Mouse (Mus musculus) myocyte (in vitro differentiated cells): ENCODE measurements around the gene Slc35c2. TPM values are rescaled to one million over a fixed set of nuclear protein-coding genes. Genes with fewer than 3 reads are reported as not detected.

Experiments
- H3K27me3 ChIP-seq: one replicate; pipeline ENCODE4 v1.6.1; 2011; ENCODE audit not compliant: control insufficient read depth, insufficient read depth, insufficient read length
- H3K36me3 ChIP-seq: one replicate; pipeline ENCODE4 v1.6.1; 2011; ENCODE audit not compliant: control insufficient read depth, insufficient read depth
- H3K4me2 ChIP-seq: one replicate; pipeline ENCODE4 v1.6.1; 2011; ENCODE audit warnings: low read depth, control low read depth
- H3K4me3 ChIP-seq: one replicate; pipeline ENCODE4 v1.5.1; 2011; ENCODE audit warnings: mild to moderate bottlenecking, control low read depth, moderate library complexity
- H3K79me2 ChIP-seq: one replicate; pipeline ENCODE4 v1.6.1; 2011; ENCODE audit not compliant: control insufficient read depth, insufficient read depth
- H3ac ChIP-seq: one replicate; pipeline ENCODE4 v1.6.1; 2011; ENCODE audit not compliant: control insufficient read depth, insufficient read length
- CEBPB ChIP-seq: IDR thresholded peaks from 2 replicates; pipeline ENCODE4 v1.6.1; 2011; ENCODE audit warnings: mild to moderate bottlenecking, moderate library complexity; ENCODE audit not compliant: poor library complexity, insufficient read depth, severe bottlenecking
- E2F4 ChIP-seq: IDR thresholded peaks from one replicate; pipeline ENCODE4 v1.6.1; 2011; ENCODE audit warnings: mild to moderate bottlenecking, control low read depth, moderate library complexity; ENCODE audit not compliant: insufficient read depth
- MAX ChIP-seq: IDR thresholded peaks from one replicate; pipeline ENCODE4 v1.6.1; 2011; ENCODE audit warnings: low read depth, mild to moderate bottlenecking, control low read depth
- MYOD1 ChIP-seq, 3 experiments: IDR thresholded peaks; one replicate each; pipeline ENCODE4 v1.6.1; 2011; ENCODE audit warnings: control low read depth in 2 of 3, low read depth in 2 of 3, mild to moderate bottlenecking in 2 of 3, moderate library complexity in 1 of 3; ENCODE audit not compliant: insufficient read length in 2 of 3, control insufficient read depth in 1 of 3
- MYOG ChIP-seq, 3 experiments: IDR thresholded peaks; one replicate each; pipeline ENCODE4 v1.6.1; 2011; ENCODE audit warnings: control low read depth in 2 of 3, low read depth in 2 of 3, mild to moderate bottlenecking in 2 of 3; ENCODE audit not compliant: insufficient read length in 2 of 3, control insufficient read depth in 1 of 3, insufficient read depth in 1 of 3
- POLR2A ChIP-seq: IDR thresholded peaks from one replicate; pipeline ENCODE4 v1.6.1; 2011; ENCODE audit warnings: low read depth, mild to moderate bottlenecking, control low read depth, moderate library complexity; ENCODE audit not compliant: insufficient read length
- POLR2AphosphoS2 ChIP-seq: IDR thresholded peaks from one replicate; pipeline ENCODE4 v1.6.1; 2011; ENCODE audit warnings: low read depth, control low read depth; ENCODE audit not compliant: insufficient read length
- REST ChIP-seq: IDR thresholded peaks from one replicate; pipeline ENCODE4 v1.6.1; 2011; ENCODE audit warnings: mild to moderate bottlenecking, control low read depth, moderate library complexity; ENCODE audit not compliant: insufficient read depth, insufficient read length
- SRF ChIP-seq: IDR thresholded peaks from one replicate; pipeline ENCODE4 v1.6.1; 2011; ENCODE audit warnings: low read depth; ENCODE audit not compliant: control insufficient read depth, insufficient read length
- TCF12 ChIP-seq: IDR thresholded peaks from one replicate; pipeline ENCODE4 v1.6.1; 2011; ENCODE audit warnings: mild to moderate bottlenecking, control low read depth; ENCODE audit not compliant: poor library complexity, insufficient read depth, severe bottlenecking
- TCF3 ChIP-seq: IDR thresholded peaks from one replicate; pipeline ENCODE4 v1.6.1; 2011; ENCODE audit warnings: low read depth, control low read depth; ENCODE audit not compliant: insufficient read length
- USF1 ChIP-seq: IDR thresholded peaks from one replicate; pipeline ENCODE4 v1.6.1; 2011; ENCODE audit warnings: low read depth, mild to moderate bottlenecking, control low read depth, moderate library complexity
- polyA plus RNA-seq: library from polyadenylated mRNA; unstranded; fragments of >200 nt; fragmentation: generic; extraction: Trizol; gene quantifications from one replicate; pipeline ENCODE4 v1.2.1, GENCODE M21; 2012; ENCODE audit warnings: missing spikeins

The Slc35c2 gene
- polyA plus RNA-seq, 1 experiment = 50.3 TPM

DNA sequence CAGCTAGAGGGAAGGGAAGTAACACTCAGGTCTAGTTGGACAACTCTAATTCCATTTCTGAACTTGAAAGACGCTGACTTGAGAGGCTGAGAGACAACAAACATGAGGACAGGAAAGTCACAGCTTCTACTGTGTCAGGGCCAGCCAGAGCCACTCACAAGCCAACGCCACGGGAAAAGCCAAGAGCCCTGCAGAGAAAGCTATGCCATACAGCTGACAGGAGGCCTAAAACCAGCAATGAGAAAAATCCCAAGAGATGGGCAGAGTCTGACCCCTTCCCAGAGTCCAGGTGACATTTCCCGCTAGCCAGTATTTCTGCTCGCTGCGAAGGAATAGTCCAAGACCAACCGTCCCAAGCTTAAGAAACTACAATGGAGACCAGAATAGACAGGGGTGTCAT, 31.3 kb upstream of the Slc35c2 start:
- TF ChIP-seq POLR2AphosphoS2 (no peak), REST (no peak), CEBPB (no peak), POLR2A (no peak), SRF (no peak), USF1 (no peak), MYOG (IDR thresholded peaks at IDR 0.05; ENCODE audit: control insufficient read depth in 1 of 3, insufficient read depth in 1 of 3, insufficient read length in 2 of 3, low read depth in 2 of 3) (no peak), MAX (no peak), TCF12 (no peak), MYOD1 (IDR thresholded peaks at IDR 0.05; ENCODE audit: control insufficient read depth in 1 of 3, insufficient read length in 2 of 3, low read depth in 2 of 3) (no peak), E2F4 (no peak)
- Histone ChIP-seq H3K27me3 (no peaks in the 10 kb centered on the region), H3K4me2 (no peak overlapping the region), H3K4me3 (no peak overlapping the region), H3K36me3 (peaks cover 4% of the 10 kb centered on the region), H3K79me2 (peaks cover 43% of the 10 kb centered on the region), H3ac (no peak overlapping the region)

DNA sequence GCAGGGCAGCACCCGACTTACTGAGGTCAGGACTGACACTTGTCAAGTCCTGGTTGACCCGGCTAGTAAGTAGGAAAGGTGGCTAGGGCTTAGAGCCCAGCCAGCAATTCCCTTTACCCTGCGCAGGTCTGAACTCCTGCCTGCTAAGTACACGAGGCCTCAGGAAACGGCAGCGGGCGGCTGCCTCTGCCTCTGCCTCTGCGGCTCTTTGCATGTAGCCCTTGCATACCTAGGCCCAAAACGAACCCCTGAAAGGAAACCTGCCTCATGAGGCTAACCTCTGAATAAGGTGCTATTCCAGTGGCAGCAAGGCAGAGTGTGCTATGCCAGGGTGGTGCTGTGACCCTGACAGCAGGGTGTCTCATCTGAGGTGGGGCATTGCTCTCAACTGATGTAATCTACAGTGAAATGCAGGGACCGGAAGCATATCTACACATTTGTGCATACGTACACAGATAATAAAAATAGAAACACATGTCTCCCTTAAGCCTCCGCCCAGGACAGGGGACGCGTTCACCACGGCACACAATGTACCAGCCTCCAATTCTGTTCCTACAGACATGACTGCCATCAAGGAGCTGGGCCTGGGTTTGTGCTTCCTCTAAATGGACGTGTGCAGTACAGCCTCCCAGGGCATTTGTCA, 30.1 kb upstream of the Slc35c2 start:
- no peak overlapping the region for H3K4me3 ChIP-seq
- no peak for TF ChIP-seq E2F4
- no peak for TF ChIP-seq REST
- no peak for TF ChIP-seq MYOD1 (IDR thresholded peaks at IDR 0.05; ENCODE audit: control insufficient read depth in 1 of 3, insufficient read length in 2 of 3, low read depth in 2 of 3)
- TF ChIP-seq POLR2AphosphoS2 = no peak
- no peak for TF ChIP-seq TCF3
- no peak for TF ChIP-seq CEBPB
- no peak for TF ChIP-seq MAX
- no peak for TF ChIP-seq SRF
- no peak for TF ChIP-seq MYOG (IDR thresholded peaks at IDR 0.05; ENCODE audit: control insufficient read depth in 1 of 3, insufficient read depth in 1 of 3, insufficient read length in 2 of 3, low read depth in 2 of 3)
- H3K79me2 ChIP-seq = peaks cover 31% of the 10 kb centered on the region
- no peak overlapping the region for H3K4me2 ChIP-seq
- no peak overlapping the region for H3ac ChIP-seq
- peaks cover 4% of the 10 kb centered on the region for H3K36me3 ChIP-seq
- H3K27me3 ChIP-seq = no peaks in the 10 kb centered on the region

DNA sequence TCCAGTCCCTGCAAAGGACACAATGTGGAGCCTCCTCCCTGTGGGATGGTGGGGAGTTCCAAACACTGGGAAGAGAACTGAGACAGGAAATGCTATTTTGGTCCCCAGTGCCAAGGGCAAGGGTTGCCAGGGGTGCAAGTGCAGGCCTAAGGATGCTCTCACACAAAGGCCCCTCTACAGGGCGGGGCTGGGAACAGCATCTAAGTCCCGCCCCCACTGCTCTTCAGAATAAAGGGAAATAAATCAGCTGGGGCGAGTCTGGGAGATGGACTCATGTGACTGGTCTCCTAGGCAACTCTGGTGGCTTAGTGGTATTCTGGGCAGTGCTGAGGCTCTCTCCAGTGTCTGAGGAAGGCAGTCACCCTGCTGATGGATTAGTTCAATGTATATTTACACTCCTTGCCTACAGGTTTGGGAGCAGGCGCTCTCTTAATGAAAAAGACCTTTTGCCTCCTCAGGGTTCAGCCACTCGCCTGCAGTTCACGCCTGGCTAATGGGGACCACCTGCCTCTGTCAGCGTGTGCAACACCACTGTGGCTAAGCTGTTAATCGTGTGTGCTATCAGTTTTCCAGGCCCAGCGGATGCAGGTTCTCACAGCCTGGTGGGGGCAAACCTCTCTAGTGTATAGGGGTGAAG, 29.3 kb upstream of the Slc35c2 start:
- peaks cover 23% of the 10 kb centered on the region for H3K79me2 ChIP-seq
- H3K36me3 ChIP-seq = peaks cover 4% of the 10 kb centered on the region
- no peak overlapping the region for H3ac ChIP-seq
- no peak for TF ChIP-seq POLR2A
- TF ChIP-seq SRF = no peak
- TF ChIP-seq MYOD1 (IDR thresholded peaks at IDR 0.05; ENCODE audit: control insufficient read depth in 1 of 3, insufficient read length in 2 of 3, low read depth in 2 of 3) = peak in 1 of 3 experiments; percentile 42
- H3K4me3 ChIP-seq = no peak overlapping the region
- peak overlapping the region; percentile 30 for H3K4me2 ChIP-seq
- no peaks in the 10 kb centered on the region for H3K27me3 ChIP-seq

DNA sequence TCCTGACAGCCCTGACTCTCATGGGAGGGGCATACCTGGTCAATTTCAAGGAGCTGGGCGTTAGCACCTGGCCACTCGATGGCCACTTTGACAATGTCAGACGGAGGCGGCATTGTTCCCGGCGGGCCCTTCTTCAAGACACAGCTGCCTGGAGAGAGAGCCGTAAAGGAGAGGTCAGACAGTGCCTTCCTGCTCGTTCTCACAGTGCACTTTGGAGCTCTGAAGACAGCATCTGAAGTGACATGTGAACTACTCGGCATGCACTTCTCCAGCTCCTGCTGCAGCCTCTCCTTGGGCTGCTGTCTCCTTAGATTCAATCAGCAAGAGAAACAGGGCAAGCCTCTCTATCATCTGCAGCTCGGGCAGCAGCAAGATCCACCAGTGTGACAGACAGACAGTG, 28.5 kb upstream of the Slc35c2 start:
- Histone ChIP-seq H3K4me3 (no peak overlapping the region), H3K79me2 (peaks cover 17% of the 10 kb centered on the region), H3K27me3 (no peaks in the 10 kb centered on the region), H3K4me2 (no peak overlapping the region), H3ac (no peak overlapping the region), H3K36me3 (peaks cover 4% of the 10 kb centered on the region)
- no peak for TF ChIP-seq TCF3
- TF ChIP-seq CEBPB = no peak
- no peak for TF ChIP-seq MYOD1 (IDR thresholded peaks at IDR 0.05; ENCODE audit: control insufficient read depth in 1 of 3, insufficient read length in 2 of 3, low read depth in 2 of 3)
- no peak for TF ChIP-seq E2F4
- TF ChIP-seq TCF12 = no peak
- TF ChIP-seq POLR2A = no peak
- TF ChIP-seq MYOG (IDR thresholded peaks at IDR 0.05; ENCODE audit: control insufficient read depth in 1 of 3, insufficient read depth in 1 of 3, insufficient read length in 2 of 3, low read depth in 2 of 3) = no peak

DNA sequence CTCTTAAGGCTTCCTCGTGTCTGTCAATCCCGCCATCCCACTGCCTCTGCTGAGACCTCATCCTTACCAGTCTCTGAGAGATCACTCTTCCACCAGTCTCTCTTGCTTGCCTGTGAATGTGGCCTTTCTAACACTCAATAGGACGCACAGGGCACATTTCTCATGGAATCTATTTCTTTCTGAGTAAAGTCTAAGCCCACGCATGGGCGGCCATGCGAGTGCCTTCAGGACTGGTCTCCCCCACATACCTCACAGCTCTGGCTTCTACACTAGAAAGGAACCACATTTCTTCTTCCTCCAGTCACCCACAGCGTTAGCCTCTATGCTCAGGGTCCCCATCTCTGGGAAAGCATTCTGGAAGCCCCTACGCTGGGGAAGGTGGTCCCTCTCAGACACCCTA, 26.5 kb upstream of the Slc35c2 start:
- no peak overlapping the region for H3K4me3 ChIP-seq
- peaks cover 13% of the 10 kb centered on the region for H3K79me2 ChIP-seq
- peaks cover 4% of the 10 kb centered on the region for H3K36me3 ChIP-seq
- TF ChIP-seq POLR2AphosphoS2 (no peak), TCF12 (no peak), MAX (no peak), POLR2A (no peak), USF1 (no peak), CEBPB (no peak), TCF3 (no peak), E2F4 (no peak), REST (no peak), MYOG (IDR thresholded peaks at IDR 0.05; ENCODE audit: control insufficient read depth in 1 of 3, insufficient read depth in 1 of 3, insufficient read length in 2 of 3, low read depth in 2 of 3) (no peak), MYOD1 (IDR thresholded peaks at IDR 0.05; ENCODE audit: control insufficient read depth in 1 of 3, insufficient read length in 2 of 3, low read depth in 2 of 3) (no peak), SRF (no peak)
- no peak overlapping the region for H3ac ChIP-seq
- no peaks in the 10 kb centered on the region for H3K27me3 ChIP-seq
- H3K4me2 ChIP-seq = no peak overlapping the region
